Mouse (Mus musculus) spleen, postnatal 14 days (tissue): Measurements from ENCODE around the gene Slc5a4b.

ENCODE experiments used
- DNase-seq, 2 experiments: peaks; one replicate each; pipeline ENCODE4 v3.0.0; 2021 to 2022; ENCODE audit warnings: low spot score in 2 of 2

The Slc5a4b gene

GRCm38 (mm10) chr10:76045343-76045742 is 65.4 kb downstream of the Slc5a4b start:
- no peak for DNase-seq

DNA sequence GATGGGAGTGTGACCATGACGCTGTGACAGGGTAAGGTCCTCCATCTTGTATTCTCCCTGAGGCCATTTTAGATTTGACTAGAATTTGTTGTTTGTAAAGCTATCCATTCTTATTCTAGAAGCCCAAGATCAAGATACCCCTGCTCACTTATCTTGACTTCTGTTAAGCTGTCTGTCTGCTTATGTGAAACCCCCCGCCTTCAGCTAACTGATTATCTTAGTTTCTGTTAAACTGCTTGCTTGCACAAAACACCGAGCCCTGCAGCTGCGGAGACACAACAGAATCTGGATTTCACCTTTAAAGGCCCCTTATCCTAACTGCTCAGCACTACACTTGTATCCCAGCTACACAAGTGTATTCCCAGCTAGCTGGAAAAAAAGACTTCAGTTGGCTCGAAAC is 73.8 kb downstream of the Slc5a4b start:
- no peak for DNase-seq

DNA sequence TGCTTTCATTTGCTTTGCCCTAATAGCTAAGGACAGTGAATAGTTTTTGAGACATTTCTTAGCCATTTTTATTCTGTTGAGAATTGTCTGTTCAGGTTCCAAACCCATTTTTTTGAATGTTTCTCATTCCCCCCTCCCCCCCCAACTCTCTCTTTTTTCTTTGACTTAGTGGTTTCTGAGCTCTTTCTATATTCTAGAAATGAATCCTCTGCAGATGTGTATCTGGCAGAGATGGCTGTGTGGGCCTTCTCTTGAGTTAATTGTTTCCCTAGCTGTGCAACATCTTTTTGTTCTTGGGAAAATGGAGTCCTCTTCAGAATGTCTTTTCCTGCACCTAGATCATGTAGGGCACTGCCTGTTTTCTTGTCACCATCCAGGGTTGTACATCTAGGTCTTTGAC is 75.5 kb downstream of the Slc5a4b start:
- no peak for DNase-seq

- DNase-seq, result no peak
These were observed 76.7 kb downstream of the Slc5a4b start for GRCm38 (mm10) chr10:76034001-76034600.

GRCm38 (mm10) chr10:76033119-76033455 is 77.7 kb downstream of the Slc5a4b start:
- no peak for DNase-seq

DNA sequence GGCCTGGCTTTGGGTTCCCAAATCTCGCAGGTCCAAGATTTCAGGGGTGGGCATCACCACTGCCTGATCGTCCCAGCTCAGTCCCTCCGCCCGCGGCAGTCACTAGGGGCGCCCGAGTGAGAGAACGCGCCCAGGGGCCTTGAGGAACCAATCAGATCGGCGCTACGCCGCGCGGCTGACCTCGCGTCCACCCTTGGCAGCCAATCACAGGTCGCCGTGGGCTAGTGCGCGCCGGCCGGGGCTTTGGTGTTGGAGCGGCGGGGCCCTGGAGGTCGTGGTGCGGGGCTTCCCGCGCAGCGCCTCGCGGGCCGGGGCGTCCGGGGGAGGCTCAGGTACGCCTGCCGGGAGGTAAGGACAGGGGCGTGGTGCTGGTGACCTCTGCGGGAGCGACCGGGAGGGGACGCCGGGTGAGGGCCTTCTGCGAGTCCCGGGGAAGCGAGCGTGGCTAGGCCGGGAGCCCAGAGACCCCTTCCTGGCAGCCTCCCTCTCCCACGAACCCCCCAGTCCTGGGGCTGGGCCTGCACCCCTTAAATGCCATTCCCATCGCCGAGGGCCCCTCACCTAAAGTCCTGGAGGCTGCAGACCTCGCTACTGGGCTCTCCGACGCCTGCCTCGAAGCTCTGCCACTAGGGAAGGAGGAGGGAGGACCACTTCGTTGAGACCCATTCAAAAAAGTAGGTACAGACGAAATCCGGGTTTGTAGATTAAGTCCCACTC is 78.2 kb downstream of the Slc5a4b start, which contains the start of gene Zfp280b:
TSS of gene Zfp280b (plus strand) at position 249 of the 717 bp plus-strand sequence.
- DNase-seq, result peak; percentile 88 to 90

DNA sequence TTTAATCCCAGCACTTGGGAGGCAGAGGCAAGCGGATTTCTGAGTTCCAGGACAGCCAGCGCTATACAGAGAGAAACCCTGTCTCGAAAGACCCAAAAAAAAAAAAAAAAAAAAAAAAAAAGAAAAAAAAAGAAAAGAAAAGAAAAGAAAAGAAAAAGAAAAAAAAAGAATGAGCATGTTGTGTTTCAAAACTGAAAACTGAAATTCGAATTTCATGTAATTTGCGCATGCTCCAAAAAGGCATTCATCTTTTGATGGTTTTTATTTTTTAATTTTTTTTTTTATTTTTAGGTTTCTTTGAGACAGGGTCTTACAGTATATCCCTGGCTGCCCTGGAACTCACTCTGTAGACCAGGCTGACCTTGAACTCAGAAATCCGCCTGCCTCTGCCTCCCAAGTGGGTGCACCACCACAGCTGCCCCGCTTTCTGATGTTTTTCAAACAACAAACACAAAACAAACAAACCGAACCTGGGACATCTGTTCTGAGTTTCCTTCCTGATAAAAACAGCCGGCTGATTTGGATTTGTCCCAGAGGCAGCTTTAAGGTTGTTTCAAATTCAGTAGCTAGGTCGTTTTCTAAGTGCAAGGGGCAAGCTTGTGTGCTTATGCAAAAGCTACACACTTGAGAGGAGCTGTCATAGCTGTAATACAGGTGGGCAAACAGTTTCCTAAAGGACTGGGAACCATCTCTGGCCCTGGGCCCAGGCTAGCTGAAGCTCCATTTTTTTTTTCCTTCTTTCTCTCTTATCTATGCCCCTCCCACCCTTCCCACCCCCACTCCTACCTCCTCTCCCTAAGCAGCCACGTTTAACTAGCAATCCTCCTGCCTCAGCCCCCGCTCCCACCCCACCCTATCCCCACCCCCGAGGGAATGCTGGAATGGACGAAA is 79.0 kb downstream of the Slc5a4b start:
- DNase-seq, result no peak

GRCm38 (mm10) chr10:76030496-76030895 is 80.3 kb downstream of the Slc5a4b start:
- no peak for DNase-seq

- DNase-seq, result no peak
These were observed 81.5 kb downstream of the Slc5a4b start for GRCm38 (mm10) chr10:76029276-76029675.

GRCm38 (mm10) chr10:76028396-76028795 is 82.4 kb downstream of the Slc5a4b start:
- no peak for DNase-seq

GRCm38 (mm10) chr10:76028016-76028366 is 82.8 kb downstream of the Slc5a4b start:
- DNase-seq, result no peak

GRCm38 (mm10) chr10:76027127-76028015 is 83.4 kb downstream of the Slc5a4b start:
- DNase-seq, result no peak

GRCm38 (mm10) chr10:76025470-76026190 is 85.1 kb downstream of the Slc5a4b start:
- no peak for DNase-seq

DNA sequence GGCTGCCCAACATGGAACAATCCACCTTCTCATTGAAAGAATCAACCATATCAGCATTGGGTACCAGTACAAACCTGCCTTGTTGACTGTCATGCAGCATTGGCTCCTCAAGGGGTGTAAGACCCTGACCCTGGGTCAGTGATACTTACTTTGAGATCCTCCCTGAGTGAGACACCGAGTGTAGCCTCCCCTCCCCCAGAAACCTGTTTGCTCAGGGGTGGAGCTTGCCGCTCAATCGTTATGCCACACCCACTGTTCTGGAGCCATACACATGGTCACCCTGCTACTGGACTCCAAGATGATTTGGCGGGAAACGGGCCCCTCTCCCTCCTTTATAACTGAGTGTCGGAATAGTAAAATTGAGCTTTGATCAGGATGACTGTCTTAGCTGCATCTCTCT is 86.8 kb downstream of the Slc5a4b start:
- DNase-seq, result no peak

GRCm38 (mm10) chr10:76021728-76022127 is 89.0 kb downstream of the Slc5a4b start:
- no peak for DNase-seq

DNA sequence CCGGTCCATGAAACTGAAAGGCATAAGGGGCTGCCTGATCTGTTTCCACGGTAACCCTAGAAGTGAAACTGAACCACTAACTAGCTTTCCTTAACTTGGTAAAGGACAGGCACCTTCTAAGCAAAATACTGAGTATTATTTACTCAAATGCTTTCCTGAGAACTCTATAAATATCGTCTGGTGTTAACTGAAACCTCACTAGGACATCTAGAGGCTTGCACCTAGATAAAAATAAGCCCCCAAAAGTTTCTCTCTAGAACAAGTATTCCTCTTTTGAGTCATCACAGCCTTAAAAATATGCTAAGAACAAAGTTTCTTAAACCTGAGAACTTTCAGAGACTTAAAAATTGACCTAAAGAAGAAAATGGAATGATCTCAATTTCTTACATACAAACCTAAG is 93.9 kb downstream of the Slc5a4b start:
- no peak for DNase-seq

GRCm38 (mm10) chr10:76012922-76013321 is 97.8 kb downstream of the Slc5a4b start:
- no peak for DNase-seq

- no peak for DNase-seq
These were observed 100.9 kb downstream of the Slc5a4b start for GRCm38 (mm10) chr10:76009812-76010211.
